Mouse (Mus musculus) adrenal gland, adult (tissue): ENCODE measurements around the gene Gmnn.

Experiments
- DNase-seq, 2 experiments: peaks; one replicate each; pipeline ENCODE4 v3.0.0; 2022 to 2023; ENCODE audit warnings: low spot score in 1 of 2; ENCODE audit not compliant: inconsistent age in 2 of 2

Gmnn gene

DNA sequence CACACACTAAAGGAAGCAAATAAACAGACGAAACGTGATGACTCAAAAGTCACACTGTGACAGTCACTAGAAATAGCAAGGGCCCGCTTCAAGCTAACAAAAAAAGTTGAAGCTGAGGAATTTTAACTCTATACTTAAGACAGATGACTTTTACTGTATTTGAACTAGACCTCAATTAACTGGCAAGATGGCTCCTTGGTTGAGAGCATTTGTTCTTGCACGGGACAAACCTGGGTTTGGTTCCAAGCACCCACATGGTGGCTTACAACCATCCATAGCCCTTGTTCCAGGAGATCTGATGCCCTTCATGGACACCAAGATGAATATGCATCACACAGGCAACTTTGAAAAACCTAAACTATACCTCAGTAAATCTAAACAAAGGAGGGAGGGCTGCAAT, 531 bp upstream of the Gmnn start:
- no peak for DNase-seq

DNA sequence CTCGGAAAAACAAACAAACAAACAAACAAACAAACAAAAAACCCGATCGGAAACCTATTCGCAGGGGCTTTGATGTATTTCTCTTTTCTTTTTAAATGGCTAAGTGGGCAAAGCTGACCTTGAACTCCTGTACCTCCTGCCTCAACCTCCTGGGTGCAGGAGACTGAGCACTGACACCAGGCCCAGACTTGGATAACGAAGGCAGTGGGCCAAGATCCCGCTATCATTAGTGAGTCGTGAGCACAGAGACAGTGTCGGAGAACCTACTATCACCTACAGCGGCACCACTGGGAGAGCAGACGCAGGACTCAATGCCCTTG, 680 bp downstream of the Gmnn start:
- no peak for DNase-seq

DNA sequence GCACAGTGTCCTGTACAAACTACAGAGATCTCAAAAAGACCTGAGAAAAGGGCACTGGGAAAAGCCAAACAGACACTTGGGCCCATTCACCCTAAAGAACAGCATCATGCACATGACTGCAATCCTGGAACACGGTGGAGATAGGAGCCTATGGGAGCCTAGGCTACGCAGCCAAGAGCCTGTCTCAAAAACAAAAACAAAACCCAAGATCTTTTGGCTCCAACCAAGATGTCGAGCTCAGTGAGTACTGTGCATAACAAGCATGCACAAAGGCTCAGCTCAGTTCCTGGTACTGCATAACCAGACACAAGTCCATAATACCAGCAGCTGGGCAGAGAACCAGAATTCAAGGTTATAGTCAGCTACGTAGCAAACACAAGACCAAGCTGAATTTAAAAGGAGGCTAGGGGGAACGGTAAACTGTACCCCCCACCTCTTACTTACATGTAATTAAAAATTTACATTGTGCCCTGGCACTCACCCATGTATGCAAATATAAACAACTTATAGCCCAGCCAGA, 1.3 kb downstream of the Gmnn start:
- no peak for DNase-seq

DNA sequence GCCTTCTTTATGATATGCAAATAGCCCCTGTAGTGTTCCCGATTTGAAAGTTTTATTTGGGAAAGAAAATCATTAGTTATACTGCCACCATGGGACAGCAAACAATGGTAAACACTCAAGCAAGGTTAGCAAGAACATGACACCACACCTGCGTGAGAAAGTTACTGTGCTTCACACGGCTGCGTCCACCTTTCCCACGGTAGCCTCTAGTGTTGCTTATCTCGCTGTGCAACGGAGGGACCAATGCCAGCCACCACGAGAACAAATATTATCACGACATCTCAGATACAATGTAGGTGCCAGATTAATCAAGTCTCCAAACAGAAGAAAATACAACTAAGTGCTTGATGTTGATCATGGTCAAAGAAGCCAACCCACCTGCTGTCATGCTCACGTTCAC, 2.3 kb downstream of the Gmnn start:
- no peak for DNase-seq

DNA sequence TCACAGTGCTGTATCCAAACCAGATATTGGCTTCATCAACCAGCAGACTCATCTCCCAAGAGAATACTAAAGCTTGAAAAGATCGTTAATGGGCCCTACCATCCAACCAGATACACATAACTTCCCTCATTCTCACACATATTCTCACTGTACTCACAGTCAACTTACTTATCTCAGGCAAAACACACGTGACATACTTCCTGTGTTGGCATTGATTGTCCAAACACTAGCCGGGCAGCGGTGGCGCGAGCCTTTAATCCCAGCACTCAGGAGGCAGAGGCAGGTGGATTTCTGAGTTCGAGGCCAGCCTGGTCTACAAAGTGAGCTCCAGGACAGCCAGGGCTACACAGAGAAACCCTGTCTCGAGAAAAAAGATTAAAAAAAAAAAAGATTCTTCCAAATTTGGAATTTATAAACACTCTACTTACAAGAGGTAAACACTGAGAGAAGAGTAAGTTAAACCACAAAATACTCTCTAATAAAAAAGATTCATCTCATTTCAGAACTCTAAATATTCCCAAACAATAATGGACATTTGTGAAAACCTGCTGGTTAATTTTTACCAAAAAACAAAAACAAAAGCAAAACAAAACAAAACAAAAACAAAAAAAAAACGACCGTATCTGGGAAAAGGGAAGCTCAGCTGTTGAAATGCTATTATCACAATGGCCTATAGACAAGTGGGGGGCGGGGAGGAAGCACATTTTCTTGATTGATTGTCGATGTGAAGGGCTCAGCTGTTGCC, 3.7 kb downstream of the Gmnn start:
- DNase-seq, result no peak

DNA sequence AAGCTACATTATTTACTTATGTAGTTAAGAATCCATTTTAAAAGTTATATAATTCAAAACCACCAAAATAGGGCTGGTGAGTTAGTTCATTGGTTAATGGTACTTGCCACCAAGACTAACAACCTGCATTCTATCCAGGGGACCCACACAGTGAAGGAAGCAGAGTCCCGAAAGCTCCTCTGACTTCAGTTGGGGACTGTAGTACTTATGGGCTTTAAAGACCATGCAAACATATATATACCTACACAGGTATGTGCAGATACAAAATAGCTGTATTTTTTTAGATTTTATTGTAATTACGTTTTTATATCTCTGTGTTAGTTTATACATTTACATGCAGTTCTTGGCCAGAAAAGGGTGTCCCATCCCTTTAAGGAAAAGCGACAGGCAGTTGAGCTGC, 5.0 kb downstream of the Gmnn start:
- DNase-seq, result no peak

DNA sequence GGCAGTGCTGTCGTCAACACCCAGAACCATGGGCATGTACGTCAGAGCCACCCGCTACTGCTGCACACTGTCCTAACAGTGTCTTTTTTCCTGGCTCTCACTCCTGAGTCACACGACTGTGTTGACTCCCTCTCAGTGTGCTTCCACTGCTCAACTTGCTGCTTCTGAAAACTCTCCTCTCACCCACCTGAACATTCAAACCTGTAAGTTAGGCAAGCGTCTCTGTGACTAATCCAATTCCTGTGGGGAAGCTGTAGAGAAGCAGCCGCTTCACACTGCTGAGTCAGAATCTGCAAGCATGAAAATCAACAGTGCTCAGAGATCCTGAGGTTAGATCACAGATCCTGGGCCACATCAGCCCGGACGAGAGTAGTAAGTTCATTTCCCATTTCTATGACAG, 10.3 kb downstream of the Gmnn start:
- DNase-seq, result no peak

DNA sequence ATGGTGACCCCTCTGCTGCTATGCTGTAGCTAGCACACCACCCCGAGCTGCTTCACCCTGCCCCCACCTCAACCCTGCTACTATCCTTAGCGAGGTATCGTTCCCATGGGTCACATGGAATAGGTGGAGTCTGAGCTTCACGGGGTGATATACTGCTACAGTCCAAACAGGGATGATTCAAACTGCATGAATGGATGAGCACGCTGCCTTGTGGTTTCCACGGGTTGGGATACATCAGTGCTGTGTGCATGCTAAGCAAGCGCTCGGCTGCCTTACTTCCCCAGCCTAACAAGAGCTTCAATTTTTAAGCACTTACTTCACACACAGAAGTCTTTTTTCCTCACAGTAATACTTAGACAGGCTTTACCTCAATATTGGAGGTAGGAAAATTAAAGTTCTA, 10.9 kb downstream of the Gmnn start:
- no peak for DNase-seq

DNA sequence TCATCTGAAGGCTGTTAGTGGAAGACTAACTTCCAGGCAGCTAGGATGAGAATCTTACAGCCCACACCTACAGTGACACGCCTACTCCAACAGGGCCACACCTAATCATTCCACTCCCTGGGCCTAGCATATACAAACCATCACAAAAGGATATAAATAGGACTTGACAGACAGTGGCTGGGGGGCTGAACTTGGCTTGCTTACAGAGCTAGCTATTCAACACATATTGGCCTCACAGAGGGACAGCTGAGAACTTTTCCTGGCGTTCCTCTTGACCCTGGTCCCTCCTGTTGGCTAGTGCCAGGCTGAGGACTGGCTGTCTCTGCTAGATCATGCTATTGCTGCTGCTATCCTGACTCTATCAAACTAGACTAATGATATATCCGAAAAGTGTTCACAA, 13.9 kb downstream of the Gmnn start:
- no peak for DNase-seq

DNA sequence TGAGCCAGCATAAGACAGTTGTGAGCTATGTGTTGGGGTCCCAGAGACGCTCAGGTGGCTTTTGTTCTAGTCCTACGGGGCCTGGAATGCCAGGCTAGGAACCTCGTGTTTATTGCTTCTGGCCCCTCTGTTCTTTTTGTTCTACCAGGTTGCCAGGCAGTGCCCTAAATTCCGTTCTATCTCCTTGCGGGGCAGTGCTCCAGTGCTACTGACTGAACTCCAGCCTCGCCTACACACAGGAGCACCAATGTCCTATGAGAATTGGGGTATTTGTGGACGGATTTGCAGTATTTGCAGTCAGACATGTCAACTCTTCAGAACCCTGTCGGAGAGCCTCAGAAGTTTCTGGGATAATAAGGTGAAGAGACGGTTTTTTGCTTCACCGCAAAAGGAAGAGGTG, 20.7 kb downstream of the Gmnn start, which contains the start of gene Armh2:
TSS of gene Armh2 (plus strand) at position 205 of the 400 bp plus-strand sequence.
- no peak for DNase-seq

DNA sequence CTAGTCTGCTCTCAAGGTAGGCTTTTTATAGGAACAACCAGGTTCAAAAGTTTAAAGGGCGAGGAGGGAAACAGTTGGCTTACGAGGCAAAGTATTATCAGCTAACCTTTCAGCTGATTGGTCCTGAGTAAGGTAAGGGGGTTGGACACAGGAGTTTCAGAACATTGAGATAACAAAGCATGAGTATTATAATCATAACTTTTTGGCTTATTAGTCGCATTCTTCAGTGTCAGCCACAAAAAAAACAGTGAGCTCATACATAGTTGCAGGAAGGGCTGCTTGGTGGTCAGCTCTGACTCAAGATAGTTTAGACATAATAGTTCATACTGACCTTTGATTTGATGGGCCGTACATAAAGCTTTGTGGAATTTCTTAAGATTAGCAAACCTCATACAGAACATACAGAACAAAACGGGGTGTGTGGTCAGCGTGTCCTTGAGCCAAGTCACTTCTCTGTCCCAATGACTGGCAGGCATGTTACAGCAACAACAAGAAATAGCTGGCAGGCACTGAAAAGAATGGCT, 26.1 kb downstream of the Gmnn start:
- DNase-seq, result peak; percentile 60 to 82

DNA sequence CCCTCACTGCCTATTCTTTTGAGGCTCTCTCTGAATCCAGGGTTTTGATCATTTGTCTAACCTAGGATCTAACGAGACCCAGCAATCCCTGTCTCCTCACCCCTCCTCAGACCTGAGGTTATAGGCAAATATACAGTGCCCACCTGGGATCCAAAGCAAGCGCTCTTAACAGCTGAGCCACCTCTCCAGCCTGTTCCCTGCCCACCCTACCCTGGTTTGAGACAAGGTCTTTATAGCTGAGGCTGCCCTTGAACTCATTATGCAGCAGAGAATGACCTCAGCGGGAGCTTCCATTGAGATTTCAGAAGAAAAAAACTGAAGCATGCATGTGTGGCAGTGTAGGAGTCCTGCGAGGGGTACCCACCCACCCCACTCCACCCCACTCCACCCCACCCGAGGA, 27.2 kb downstream of the Gmnn start:
- peak in 1 of 2 experiments; percentile 51 for DNase-seq

DNA sequence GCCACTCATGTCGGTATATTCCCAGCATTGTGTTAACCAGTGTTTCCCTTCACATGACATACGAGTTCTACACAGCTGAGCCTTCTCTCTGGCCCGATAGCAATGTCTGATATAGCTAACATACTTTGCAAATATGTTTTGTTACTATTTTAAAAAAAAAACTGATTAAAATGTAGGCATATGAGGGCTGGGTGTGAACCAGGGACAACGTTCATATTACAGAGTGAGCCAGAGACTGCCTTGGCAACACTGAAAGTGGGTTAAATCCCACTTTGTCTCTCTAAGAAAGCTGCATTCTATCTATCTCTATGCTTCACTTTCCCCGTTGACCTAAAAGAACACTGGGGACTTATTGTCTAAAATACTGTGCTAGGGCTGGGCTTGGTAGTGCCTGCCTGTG, 32.6 kb downstream of the Gmnn start:
- no peak for DNase-seq

DNA sequence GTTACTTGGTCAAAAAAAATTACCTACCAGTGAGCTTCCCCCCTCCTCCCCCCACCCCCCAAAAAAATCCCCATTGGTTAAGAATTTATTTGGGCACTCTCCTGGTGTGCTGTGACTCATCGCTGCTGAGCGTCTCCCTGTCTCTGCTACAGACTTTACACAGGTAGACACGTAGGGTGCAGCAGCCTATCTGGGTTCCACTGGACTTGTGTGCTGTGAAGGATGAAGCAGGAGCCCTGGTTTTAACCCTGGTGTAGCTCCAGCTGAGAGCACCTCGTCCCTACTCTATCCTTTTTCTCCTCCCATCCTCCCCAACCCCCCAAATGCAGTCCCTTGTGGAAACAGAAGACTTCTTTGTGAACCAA, 37.3 kb downstream of the Gmnn start:
- no peak for DNase-seq

DNA sequence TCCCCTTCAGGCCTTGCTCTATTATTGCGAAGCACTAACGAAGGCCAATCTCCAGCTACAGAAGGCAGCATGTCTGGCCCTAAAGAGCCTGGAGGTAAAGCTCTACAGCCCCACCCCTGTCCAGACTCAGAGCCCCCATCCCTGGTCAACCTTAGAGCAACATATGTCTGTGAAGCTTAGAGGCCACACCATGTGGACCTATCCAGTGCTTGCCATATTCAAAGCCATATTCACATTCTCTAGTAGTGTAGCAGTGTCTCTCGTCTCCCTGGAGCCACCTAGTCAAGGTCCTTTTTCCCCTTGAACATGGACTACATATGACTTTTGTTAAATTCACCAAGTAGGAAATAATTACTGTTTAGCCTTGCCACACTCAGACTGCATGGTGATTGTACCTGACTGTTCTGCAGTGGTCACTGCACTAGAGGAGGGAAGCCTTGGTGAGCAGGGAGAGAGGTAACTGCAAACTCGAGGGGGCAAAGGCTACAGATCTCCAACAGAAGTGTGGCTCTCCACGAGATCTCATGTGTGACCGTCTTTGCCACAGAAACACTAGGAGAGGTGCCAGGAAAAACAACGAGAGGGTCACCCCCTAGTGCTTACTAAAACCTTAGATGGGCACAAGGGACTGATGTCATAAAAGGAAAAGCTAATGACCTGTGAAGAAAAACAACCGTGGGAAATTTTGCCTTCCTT, 37.9 kb downstream of the Gmnn start:
- no peak for DNase-seq

DNA sequence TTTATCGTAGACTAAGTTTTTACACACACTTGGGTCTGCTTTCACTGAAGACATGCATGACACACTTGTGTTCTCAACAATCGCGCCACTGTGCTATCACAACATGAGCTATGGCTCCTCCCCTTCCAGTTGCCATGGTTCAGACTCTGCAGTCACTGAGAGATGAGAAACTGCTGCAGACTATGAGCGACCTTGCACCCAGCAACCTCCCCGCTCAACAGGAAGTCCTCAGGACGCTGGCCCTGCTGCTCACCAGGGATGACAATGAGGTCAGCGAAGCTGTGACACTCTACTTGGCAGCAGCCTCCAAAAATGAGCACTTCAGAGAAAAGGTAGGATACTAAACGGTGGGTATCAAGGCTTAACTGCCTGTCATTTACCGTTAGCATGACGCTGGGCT, 40.2 kb downstream of the Gmnn start:
- DNase-seq, result peak; percentile 77 to 86

DNA sequence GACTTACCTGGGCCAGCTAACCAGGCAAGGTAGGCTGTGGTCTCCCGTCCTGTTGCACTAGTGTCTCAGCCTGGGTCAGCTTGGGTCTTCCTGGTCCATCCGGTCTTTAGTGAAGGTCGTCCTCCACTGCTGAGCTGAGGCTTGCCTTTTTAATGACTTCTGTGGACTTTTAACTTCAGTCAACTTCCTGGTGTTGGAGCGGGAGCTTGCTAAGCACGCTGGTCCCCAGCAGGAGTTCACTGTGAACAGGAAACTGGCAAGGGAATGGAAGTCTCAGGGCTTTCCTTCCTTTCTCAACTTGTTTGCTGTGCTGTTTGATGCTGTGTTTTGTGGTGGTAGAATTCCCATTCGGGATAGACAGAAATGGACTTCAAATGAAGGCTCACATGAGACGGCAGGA, 44.0 kb downstream of the Gmnn start:
- DNase-seq, result no peak

DNA sequence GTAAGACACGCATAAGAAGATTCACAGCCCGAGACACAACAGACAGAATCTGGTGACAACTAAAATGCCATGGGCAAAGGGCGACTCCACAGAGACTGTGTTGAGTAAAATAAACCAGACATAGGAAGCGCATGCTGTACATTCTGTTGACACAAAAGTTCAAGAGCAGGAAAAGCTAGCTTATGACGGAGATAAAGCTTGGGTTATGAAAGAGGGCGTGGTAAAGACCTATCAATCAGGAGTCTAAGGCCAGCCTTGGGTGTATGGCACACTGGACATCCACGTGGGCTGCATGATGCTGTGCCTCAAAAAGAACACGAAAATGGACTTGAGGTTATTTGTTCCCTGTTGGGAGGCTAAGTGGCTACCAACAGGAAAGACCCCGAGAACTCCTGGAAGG, 45.3 kb downstream of the Gmnn start:
- no peak for DNase-seq

DNA sequence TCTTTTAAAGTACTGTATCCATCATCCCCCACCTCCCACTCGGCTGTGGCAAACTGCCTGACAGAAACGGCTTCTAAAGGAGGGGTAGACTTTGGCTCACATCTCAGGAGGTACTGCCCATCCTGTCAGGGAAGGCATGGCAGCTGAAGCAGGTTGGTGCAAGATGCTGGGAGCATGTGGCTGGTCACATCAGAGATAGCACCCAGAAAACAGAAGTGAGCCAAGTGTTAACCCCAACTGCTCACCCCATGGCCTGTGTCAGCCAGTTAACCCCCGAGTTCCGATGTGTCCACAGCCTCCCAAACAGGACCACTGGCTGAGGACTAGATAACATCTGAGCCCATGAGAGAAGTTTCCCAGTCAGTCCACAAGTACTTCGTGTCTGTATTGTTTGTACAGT, 46.1 kb downstream of the Gmnn start:
- DNase-seq, result no peak

DNA sequence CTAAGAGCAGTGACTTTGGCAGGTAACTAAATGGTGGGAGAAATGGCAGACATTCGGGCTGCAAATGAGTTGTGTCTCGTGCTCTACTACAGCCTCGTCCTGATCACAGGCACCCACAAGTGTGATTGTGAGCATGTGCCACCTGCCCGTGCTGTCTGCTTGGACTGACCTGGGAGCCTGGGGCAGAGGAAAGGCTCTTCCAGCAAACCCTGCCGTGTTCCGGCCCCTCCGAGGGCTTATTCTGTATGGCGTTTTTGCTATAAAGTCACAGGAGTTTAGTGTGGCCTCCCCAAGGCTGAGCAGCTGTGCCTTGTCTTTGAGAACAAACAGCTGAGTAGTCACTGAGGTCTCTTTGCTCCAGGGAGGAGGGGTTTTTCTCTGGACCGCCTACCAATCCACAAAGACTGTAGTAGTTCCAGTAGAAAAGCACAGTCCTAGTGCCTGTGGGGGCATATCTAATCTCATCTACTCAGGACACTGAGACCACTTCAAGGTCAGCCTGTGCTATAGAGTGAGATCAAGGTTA, 47.3 kb downstream of the Gmnn start:
- DNase-seq, result peak; percentile 62

DNA sequence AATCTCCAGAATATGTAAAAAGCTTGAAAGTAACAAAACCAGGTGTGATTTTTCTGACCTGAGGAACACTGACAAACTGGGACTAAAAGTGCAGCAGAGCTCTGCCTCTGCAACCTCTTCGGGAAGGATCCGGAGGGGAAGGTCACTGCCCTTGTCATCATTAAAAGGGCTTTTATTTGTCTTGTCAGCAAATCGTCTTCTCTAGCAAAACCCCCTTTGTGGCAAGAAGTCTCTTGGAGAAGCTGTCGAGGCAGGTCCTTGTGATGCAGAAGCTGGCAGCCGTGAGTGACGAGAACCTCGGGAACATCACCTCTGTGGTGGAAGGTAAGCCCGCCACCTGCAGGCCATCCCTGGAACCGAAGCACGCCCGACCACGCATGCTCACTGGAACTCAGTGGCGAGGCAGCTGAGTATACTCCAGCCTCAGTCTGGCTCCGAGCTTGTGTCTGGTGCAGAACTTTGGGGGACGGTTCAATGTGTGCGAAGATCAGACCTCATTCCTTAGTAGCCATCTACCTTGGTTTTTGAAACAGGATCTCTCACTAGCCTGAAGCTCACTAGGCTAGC, 48.2 kb downstream of the Gmnn start:
- DNase-seq, result peak; percentile 91 to 98

DNA sequence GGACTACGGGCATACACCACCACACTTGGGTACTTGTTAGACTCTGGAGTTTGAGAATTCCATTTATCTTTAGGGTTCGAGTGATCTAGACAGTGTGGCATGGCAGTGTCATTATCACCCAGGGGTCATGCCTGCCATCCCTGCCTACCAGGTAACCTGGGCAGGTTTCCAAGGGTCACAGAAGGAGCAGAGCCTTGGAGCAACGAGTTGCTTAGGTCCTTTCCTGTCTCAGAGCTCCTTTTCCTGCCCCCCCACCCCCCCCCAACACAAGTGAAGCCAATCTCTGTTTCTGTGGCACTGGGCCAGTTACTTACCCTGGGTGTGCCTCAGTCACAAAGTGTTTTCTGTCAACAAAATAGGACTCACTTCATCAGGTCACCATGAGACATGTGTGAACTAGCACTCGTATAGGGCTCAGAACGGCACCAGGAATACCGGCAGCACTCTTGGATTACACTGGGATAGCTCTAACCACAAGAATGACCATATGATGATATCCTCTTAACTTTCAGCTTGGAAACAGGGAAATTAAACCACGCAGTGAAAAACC, 49.1 kb downstream of the Gmnn start:
- peak in 1 of 2 experiments; percentile 57 for DNase-seq
